Mouse (Mus musculus) left cerebral cortex, postnatal 25 days (tissue): ENCODE measurements around the gene Mrpl53. TPM values are rescaled to one million over a fixed set of nuclear protein-coding genes. Genes with fewer than 3 reads are reported as not detected.

Source experiments
- DNase-seq, 2 experiments: peaks; one replicate each; pipeline ENCODE4 v3.0.0; 2022; ENCODE audit warnings: low spot score in 2 of 2, mixed read lengths in 1 of 2
- intact Hi-C: fragments of 180-260 bp; cut with DNase I; formaldehyde crosslinking; loops from one replicate; pipeline ENCODE4 v1.15.1; 2025
- total RNA-seq, 2 experiments: library from RNA; stranded (reverse); gene quantifications; 2 replicates each; pipeline ENCODE4 v1.2.3; 2021

Gene Mrpl53
- total RNA-seq, 2 experiments from 2014 or later: 60.3 to 66.6 TPM

DNA sequence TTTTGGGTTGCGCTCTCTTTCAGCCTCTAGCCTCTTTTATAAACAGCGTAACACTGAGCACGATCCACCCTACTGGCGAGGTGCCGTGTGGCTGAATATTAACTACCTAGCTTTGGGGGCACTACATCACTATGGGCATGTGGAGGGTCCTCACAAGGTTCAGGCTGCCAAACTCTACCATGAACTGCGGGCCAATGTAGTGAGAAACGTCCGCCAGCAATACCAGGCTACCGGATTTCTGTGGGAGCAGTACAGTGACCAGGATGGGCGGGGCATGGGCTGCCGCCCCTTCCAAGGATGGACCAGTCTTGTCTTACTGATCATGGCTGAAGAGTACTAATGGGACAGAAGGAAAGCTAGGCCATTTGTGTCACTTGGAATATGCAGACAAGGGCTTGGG lies 9.5 kb downstream of the Mrpl53 start:
- intact Hi-C loops: no loop called here

DNA sequence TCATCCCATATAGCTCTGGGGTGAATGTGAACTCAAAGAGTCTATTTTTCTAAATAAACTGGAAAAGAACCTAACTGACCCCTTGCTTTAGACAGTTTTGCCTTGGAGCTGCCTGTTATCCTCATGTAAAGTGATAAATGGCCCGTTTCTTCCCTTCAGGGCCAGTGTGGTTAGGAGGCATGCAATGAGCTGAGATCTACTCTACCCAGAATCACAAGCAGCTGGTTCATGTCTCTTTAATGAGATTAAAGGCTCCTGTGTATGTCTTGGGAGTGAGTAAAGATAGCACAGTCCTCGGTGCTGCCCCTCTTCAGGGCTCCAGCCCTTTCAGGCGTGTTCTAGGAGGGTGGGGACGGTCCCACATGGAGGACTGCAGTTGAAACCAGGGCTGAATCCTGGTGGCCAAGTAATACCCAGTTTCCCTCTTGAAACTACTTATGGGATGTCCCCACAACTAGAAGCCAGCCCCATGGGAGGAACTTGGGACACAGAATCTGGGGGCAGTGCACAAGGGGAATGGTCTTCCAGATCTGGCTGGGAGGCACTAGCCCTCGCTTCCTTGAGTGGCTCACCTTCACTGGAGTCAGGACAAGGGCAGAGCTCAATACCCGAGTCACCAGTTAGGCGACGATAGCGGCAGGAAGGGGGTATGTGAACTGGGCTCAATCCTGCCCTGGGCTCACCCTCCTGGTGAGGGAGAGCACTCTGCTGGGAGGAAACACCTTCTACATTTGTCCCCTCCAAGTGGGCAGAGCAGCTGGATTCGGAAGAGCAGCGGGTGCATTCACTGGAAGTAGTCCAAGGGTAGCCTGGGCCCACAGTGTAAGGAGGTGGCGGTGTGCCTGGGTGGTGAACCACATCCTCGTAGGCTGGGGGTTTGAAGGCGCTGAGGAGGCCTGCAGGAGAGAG lies 10.2 kb downstream of the Mrpl53 start:
- DNase-seq: no peak
- intact Hi-C loops: no loop called here

More for the DNA sequence above, 9.5 kb downstream of the Mrpl53 start:
- DNase-seq: no peak

DNA sequence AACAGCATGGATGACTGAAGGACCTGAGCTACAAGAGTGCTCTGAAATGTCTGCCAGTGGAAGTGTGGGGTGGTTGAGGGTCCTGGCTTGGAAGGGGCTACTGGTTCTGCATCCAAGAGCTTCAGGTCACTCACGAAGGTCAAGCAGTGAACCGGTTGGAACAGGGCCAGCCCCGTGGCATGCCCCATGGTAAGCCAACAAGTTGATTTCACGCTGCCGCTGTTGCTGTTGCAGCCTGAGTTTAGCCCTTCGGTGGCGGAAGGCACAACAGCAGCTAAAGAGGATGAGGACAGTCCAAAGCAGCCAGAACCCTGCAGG lies 10.9 kb downstream of the Mrpl53 start:
- DNase-seq: no peak
- intact Hi-C loops: no loop called here

DNA sequence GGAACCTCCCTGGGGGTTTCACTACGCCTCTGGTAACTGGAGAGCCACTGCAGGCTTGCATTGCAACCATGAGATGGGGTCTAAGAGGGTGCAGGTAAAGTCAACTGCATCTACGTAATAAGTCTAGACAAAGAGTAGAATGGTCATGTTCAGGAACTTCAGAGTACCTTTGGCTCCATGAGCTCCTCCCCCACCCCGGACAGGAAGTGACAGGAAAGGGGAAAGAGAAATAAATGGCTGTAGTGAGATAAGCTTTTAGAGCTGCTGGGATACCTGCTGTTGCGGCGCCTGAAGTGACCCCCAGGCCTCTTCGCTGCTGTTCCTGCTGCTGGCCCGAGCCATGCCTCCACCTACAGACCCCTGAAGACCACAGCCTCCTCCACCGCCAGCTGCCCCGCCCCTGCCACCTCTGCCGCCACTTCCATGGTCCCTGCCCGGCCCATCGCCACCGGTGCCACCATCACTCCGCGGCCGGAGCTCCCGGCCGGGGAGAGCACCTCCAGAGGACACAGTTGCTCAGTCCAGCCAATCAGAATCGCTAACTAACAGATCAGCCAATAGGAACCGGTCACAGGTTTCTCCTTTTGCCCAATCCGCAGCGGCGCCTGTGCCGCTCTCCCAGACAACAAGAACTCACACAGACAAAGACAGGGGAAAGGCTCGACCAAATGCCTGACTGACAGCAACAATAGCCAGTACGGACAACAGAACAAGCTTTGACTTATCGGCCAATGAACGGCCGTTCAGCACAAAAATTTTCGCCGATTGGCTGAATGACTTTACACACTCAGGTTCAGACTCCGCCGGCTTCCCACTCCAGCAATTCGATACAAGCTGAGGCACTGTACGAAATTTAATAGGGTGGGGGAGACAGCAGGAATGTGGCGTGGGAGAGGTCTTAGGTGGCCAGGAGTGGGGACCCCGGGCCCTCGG lies 12.4 kb downstream of the Mrpl53 start, which contains the start of gene Wbp1:
TSS of gene Wbp1 (minus strand) at position 630 of the 933 bp plus-strand sequence.
- peak; percentile 95 to 100 for DNase-seq
- intact Hi-C loops: no loop called here

DNA sequence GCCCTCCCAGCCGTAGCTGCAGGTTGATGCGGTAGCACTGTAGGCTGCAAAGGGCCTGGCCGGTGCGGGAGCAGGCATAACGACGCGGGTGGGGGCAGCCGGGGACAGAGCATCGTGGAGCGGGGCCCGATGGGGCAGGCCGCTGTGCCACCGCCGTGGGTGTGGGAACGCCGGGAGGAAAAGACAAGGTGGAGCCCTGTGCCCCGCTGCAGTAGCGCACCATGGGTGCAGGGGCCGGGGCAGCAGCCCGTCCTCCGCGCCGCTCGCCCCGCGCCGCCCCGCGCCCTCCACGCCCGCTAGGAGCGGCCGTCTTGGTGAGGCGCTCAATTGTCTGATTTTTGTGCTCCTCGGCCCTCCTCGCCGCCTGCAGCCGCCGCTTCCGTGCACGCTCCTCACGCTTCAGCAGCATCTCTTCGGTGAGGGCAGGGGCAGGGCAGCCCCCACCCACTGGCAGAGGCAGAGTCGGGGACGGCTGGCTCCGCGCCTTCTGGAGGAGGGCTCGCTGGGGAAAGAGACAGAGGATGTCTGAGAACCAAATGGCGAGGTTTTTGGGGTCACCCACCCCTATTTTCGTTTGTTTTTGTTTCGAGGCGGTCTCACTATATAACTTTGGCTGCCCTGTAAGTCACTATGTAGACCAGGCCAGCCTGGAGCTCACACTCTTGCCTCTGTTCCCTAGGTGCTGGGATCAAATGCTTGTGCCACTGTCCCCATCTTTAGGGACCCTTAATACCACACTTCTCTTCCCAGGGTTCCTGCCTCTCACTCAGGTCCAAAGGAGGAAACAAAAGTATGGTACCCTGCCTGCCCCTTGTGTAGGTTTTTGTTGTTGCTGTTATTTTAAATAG lies 13.2 kb downstream of the Mrpl53 start:
- intact Hi-C loops: no loop called here
- no peak for DNase-seq

DNA sequence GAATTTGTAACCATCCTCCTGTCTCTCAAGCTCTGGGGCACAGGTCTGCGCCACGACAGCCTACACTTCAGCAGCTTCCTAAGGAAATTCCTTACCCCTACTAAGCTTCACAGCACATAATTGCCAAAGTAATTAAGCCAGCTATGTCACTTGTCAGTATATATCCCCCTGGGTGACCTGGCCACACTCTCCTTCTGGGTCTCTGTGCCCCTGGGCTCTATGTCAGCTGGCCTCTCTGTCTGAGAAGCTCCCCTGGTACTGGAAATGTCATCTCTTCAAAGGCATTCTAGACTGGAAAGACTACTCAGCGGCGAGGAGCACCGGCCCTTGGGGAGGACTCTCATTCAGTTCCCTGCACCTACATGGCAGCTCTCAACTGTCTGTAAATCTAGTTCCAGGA lies 14.1 kb downstream of the Mrpl53 start:
- no peak for DNase-seq
- intact Hi-C loops: no loop called here

DNA sequence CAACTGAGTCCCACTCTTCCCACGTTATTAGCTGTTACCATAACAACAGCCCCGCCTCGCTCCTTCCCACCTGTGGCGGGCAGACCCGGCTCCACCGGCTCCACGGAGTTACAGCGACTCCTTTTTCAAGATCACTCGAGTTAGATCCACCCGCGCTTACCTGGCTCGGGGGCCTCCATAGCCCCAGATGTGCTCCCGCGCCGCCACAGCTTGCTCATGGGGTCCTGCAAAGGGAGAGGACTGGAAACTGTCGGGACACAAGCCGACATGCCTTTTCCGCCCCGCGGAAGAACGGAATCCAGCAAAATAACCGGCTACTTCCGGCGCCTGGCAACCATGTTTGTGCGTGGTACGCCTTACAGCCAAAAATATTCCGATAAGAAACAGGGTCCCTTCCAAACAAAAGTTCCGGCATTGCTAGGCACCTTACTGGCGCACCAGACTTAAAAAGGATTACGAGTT lies 16.0 kb downstream of the Mrpl53 start:
- intact Hi-C loops: no loop called here
- DNase-seq: peak; percentile 88 to 92

DNA sequence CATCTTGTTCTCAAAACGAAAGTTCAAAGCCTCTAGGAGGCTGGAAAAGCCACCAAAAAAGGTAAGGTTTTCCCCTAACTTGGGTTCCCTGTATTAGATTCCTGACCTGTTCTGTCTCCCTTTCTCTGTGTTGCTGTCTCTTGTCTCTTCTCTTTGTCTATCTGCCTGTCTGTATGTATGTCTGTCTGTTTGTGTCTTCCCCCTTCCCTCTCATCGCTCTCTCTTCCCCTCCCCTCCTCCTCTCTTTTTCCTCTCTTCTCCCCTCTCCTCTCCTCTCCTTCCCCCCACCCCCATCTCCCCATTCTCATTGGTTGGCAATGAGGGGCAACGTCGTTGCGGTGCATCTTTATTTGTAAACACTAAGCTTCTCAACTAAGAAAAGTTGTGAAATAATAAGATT lies 16.5 kb downstream of the Mrpl53 start, which contains the start of gene Ino80b:
TSS of gene Ino80b (minus strand) at position 101 of the 400 bp plus-strand sequence.
- DNase-seq: no peak
- intact Hi-C loops: no loop called here

DNA sequence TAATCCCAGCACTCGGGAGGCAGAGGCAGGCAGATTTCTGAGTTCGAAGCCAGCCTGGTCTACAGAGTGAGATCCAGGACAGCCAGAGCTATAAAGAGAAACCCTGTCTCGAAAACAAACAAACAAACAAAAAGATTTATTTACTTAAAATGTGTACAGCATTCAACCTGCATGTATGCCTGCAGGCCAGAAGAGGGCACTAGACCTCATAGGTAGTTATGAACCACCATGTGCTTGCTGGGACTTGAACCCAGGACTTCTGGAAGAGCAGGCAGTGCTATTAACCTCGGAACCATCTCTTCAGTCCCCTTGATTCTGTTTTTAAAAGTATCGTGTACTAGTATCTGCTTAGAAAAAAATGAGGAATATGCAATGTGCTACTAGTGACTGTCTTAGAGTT lies 18.6 kb downstream of the Mrpl53 start:
- intact Hi-C loops: no loop called here
- no peak for DNase-seq

DNA sequence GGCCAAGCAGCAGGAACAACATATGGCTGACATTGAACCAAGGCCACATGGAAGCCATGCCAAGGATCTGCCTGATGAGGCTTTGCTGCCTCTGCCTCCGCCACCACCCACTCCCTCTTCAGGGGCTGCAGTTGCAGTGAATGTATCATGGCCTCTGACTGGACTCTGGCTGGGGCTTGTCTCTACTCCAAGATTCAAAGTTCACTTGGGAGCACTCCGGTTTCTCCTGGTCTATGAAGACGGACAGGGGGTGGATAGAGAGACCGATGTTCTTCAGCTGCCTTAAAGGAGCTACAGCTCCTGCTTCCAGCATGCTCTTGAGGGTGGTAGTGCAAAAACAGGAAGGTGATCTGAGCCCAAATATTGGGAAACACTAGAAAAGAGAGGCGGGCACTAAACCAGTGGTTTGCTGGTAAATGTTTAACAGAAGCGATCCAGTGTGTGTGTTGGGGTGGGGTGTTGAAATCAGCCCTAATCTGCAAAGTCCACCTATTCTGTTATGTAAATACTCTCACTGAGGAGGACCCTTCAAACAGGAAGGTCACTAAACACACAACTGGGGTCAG lies 22.7 kb downstream of the Mrpl53 start:
- intact Hi-C loops: no loop called here
- DNase-seq: no peak

DNA sequence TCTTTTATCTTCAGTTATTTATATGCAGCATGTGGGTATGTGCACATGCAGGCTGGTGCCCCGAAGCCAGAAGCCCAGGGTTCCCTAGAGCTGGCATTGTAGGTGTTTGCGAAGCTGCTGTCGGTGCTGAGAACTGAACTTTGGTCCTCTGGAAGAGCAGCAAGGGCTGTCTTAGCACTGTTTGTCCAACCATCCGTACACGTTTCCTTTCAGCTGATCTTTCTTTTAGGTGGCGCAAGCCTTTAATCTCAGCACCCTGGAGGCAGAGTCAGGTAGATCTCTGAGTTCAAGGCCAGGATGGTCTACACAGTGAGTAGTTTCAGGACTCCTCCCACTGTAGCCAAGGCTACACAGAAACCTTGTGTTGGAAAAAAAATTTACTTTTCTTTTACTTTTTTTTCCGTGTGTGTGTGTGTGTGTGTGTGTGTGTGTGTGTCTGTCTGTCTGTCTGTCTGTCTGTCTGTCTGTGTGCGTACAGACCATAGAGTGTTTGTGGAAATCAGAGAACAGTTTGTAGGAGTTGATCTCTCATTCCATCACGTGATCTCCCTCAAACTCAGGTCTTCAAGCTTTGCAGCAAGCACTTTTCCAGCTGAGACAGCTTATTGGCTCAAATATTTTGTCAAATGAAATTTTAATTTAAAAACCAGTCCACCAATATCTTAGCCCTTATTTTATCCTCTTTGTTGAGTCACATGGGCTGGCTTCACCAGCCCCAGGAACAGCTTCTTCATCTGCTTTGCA lies 23.5 kb downstream of the Mrpl53 start:
- DNase-seq: no peak
- intact Hi-C loops: no loop called here

DNA sequence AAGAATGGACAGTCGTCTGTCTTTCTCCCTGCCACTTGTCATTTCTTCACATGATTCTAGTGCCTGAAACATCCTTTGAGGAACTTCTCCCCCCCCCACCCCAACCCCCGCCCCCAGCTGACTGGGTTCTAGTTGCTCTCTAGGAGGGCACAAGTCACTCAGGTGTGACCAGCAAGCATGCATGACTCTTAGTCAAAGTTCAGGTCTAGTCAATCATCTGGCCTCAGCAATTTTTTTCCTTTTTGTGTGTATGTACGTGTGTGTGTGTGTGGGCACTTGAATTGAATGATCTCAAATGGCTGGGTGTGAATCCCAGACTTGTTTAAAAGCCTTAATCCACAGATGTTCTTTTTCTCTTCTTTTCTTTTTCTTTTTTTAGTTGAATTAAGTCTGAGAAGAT lies 25.4 kb downstream of the Mrpl53 start:
- intact Hi-C loops: no loop called here
- DNase-seq: no peak

DNA sequence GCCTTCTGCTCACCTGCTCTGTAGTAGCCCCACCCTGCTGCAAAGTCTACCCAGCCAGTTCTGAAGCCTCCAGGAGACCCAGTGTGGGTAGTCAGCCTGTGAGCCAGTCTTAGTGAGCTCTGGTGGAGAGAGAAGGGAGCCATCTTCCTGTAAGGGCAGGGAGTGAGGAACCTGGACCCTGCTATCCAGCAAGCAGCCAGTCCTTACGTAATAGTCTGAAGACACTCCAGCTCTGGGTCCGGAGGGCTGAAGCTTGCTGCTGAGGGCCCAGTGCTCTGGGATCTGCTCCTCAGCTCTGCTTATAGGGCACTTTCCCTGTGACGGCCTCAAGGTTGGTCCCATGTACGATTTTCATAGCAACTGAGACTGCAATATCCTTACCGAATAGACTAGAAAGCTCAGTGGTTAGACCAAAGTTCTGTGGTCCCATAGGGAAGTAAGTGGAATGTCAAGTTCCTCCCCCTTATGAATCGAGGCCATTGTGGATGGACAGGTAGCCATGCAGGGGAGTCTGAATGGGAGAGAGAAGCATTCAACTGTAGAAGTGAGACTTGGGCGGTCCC lies 26.2 kb downstream of the Mrpl53 start, which contains the start of gene Rtkn:
TSS of gene Rtkn (plus strand) at position 513 of the 563 bp plus-strand sequence.
- DNase-seq: no peak
- intact Hi-C loops: no loop called here

DNA sequence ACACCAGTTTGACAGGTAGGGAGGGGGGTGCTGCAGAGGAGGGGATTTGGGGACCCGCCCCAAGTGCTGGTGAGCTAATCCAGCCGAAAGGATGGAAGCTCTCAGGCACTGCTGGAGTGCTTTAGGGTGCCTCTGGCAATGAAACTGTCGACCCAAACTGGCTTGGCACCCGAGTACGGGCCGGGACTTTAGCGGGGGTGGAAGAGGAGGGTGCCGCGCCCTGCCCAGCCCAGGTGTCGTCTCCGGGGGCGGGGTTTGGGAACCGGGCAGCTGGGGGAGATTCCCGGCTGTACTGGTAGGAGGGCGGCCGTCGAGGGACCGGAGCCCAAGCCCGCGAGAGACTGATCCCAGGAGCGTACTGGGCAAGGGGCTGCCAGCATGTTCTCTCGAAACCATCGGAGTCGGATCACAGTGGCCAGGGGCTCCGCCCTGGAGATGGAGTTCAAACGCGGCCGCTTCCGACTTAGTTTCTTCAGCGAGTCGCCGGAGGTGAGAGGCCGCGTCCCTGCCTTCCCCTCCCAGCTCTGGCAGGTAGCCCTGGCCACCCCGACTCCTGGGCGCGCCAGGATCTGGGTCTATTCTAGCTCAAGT lies 26.8 kb downstream of the Mrpl53 start:
- intact Hi-C loops: no loop called here
- DNase-seq: no peak

DNA sequence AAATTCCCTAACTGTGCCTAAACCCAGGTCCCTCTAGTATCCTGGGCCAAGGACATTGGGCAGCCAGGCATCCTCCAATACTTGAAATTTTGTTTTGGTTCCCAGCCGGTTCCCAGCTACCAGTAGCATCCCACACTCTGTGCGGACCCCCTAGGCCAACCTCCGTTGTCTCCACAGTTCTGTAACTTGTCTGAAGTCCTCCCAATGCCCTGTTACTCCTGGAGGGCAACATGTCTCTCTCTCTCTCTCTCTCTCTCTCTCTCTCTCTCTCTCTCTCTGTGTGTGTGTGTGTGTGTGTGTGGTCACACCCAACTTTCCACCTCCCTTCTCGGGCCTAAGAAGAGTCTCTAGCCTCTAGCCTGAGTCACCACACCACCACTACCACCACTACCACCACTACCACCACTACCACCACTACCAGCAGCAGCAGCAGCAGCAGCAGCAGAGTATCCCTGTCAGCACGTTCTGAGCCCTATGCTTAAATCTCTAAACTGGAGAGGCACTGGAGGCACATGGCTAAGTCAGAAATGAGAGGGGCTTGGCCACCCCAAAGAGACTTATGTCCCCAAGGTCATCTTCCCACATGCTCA lies 27.5 kb downstream of the Mrpl53 start:
- intact Hi-C loops: no loop called here
- no peak for DNase-seq

DNA sequence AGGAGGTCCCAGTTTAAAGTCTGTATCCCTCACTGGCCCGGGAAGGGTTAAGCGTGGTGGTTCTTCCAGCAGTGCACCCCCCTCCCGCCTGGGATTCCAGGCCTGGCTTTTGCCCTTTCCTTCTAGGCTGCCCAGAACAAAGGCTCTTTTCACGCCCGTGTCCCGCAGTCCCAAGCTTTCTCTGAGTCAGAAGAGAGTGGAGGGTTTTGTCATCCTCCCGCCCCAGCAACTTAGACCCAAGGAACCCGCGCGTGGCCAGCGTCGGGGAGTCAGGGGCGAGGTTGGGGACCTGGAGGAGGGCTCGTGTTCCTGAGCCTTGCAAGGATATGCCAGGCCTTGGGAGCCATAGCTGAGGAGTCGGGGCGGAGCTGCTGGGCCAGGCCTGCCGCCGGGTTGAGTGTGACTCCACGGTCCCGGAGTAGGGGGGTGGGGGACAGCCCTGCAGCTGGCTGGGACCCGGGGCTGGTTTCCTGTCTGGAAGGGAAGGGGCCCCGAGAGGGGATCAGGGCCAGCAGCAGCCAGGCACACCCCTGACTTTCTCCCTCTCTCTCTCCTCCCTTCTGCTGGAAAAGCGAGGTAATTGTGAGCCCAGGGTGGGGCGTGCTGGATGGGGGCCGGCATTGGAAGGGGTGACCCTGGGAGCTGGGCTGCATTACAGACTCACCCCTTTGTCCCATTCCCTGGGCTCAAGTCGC lies 28.2 kb downstream of the Mrpl53 start:
- intact Hi-C loops: no loop called here
- DNase-seq: no peak

DNA sequence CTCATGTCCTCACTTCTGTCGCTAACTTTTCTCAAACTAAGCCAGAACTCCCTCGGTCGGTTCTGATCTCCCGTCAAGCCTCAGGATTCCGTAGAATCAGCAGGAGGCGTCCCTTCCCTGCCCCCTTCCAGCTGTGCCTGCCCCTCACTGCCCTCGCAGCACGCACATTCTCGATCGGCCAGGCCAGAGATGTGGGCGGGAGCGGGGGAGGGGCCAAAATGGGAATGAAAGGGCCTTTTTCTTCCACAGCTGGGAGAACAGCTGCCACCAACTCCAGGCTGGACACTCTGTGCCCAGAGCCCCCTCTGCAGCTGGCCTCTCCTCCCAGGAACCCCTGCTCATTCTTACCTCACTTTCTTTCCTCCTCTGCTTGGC lies 28.7 kb downstream of the Mrpl53 start:
- intact Hi-C loops: no loop called here

More for the DNA sequence above, 28.7 kb downstream of the Mrpl53 start:
- DNase-seq: peak in 1 of 2 experiments; percentile 69
